Mouse (Mus musculus): Measurements from ENCODE around the gene Btaf1. TPM values are rescaled to one million over a fixed set of nuclear protein-coding genes. Genes with fewer than 3 reads are reported as not detected.

The Btaf1 gene
- total and polyA plus RNA-seq, 2 experiments from 2014 or later, result 3.5 to 16.9 TPM

DNA sequence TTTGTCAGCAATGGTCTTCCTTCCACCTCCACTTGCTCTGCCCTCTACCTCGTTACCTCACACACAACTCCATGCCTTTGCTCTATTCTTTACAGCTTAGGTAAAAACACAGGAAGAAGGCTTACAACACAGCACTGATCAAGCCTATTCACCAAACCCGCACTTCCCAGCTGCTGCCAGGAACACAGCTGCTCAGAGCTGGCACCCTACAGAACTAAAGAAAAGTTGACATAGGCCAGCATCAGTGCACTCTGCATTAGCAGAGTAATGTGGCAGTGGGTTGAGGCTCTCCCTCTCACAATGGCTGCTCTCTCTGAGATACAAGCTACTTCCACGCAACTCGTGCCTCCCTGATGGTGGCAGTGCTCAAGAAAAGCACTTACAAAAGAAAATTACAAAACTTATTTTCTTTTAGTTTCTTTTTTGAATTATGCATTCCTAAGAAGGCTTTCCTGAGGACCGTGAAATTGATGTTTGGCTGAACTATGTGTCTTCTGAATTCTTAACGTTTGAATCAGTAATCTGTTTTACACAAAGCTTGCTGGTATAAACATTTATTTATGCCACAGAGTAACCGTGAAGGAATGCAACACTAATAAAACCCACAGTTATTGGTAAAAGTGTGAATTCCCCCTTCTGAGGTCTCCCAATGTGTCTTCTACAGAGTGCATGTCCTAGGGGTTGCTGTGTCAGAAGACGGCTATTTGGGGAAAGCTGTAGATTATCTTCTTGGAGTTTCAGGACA, 131.5 kb downstream of the Btaf1 start:
- H3K27me3 ChIP-seq (ENCODE audit: insufficient read depth, low read length), result no peaks in the 10 kb centered on the region
- H3K36me3 ChIP-seq (ENCODE audit: insufficient read depth, low read length), result no peaks in the 10 kb centered on the region
- TF ChIP-seq CTCF (IDR thresholded peaks at IDR 0.05; ENCODE audit: low read depth), result no peak
- no peaks in the 10 kb centered on the region for H3K4me1 ChIP-seq (ENCODE audit: insufficient read depth, low read length)
- no peak overlapping the region for H3K4me2 ChIP-seq (ENCODE audit: low read depth, low read length)
- H3K9me3 ChIP-seq (ENCODE audit: low read length), result no peaks in the 10 kb centered on the region
- ATAC-seq (no peak), DNase-seq (ENCODE audit: low spot score) (no peak)
- 53% methylated on average over 8 of the region's 8 CpGs for WGBS
- H3K4me3 ChIP-seq (ENCODE audit: low read length), result no peak overlapping the region
- H3K27ac ChIP-seq, result no peak overlapping the region
- H3K9ac ChIP-seq (replicated peaks; ENCODE audit: low read length), result no peak overlapping the region

DNA sequence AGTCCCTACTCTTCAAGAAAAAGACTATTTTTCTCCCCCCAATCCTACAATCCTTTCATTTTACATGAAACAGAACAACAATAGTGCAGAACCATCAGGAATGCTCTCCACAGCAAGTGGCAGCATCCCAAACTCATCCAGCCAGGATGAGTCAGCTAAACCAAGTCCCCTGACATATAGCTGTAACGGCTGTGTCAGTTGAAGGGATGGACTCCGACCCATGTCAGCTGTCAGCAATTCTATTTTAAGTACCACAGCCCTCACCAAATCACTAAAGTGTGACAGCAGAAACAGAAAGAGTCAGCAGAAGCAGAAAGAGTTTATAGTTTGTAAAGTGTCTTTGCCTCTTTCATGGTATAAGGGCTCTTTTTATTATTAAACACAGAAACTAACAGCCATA, 133.7 kb downstream of the Btaf1 start:
- WGBS, result 48% methylated on average over 2 of the region's 2 CpGs
- H3K4me1 ChIP-seq (ENCODE audit: insufficient read depth, low read length), result no peaks in the 10 kb centered on the region
- no peak for TF ChIP-seq CTCF (IDR thresholded peaks at IDR 0.05; ENCODE audit: low read depth)
- no peaks in the 10 kb centered on the region for H3K9me3 ChIP-seq (ENCODE audit: low read length)
- no peak overlapping the region for H3K4me3 ChIP-seq (ENCODE audit: low read length)
- no peak overlapping the region for H3K27ac ChIP-seq
- no peaks in the 10 kb centered on the region for H3K27me3 ChIP-seq (ENCODE audit: insufficient read depth, low read length)
- no peaks in the 10 kb centered on the region for H3K36me3 ChIP-seq (ENCODE audit: insufficient read depth, low read length)
- peak; percentile 14 for DNase-seq (ENCODE audit: low spot score)
- ATAC-seq, result no peak
- no peak overlapping the region for H3K4me2 ChIP-seq (ENCODE audit: low read depth, low read length)
- no peak overlapping the region for H3K9ac ChIP-seq (replicated peaks; ENCODE audit: low read length)

DNA sequence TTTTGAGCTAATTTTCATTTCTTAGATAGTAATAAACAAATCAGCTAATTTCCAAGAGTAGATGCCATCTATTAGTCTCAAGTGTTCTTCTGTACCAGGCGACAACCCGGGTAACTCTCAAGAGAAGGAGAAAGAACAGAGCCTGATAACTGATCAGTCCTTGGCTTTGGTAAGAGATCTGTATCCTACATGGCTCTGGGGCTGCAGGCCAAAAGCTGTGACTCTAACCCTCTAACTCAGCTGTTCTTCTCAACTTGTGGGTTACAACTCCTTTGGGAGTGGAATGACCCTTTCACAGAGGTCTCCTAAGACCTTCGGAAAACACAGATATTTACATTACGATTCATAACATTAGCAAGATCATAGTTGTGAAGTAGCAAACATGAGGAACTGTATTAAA, 134.2 kb downstream of the Btaf1 start:
- Histone ChIP-seq H3K4me1 (ENCODE audit: insufficient read depth, low read length) (no peaks in the 10 kb centered on the region), H3K36me3 (ENCODE audit: insufficient read depth, low read length) (no peaks in the 10 kb centered on the region), H3K27me3 (ENCODE audit: insufficient read depth, low read length) (no peaks in the 10 kb centered on the region), H3K9ac (replicated peaks; ENCODE audit: low read length) (no peak overlapping the region), H3K9me3 (ENCODE audit: low read length) (no peaks in the 10 kb centered on the region), H3K27ac (no peak overlapping the region), H3K4me3 (ENCODE audit: low read length) (no peak overlapping the region), H3K4me2 (ENCODE audit: low read depth, low read length) (no peak overlapping the region)
- 85% methylated on average over 4 of the region's 4 CpGs for WGBS
- DNase-seq (ENCODE audit: low spot score), result no peak
- TF ChIP-seq CTCF (IDR thresholded peaks at IDR 0.05; ENCODE audit: low read depth), result no peak
- no peak for ATAC-seq

Other genes with a start within 250 kb of the Btaf1 start
- 27.2 and 33.6 TPM in 2 replicates for gene Ppp1r3c, start 189.4 kb upstream of the Btaf1 start, total RNA-seq (2014; rRNA removed)
- 12.9 and 14.8 TPM in 2 replicates for gene Ppp1r3c, start 189.4 kb upstream of the Btaf1 start, polyA plus RNA-seq (2015; fragmentation: Nextera tagmentation; extraction: Ambion mirVana)
- gene Tnks2, start 91.8 kb upstream of the Btaf1 start, total RNA-seq (2014; rRNA removed), result 128 and 138 TPM in 2 replicates
- 26.1 and 28.7 TPM in 2 replicates for gene Tnks2, start 91.8 kb upstream of the Btaf1 start, polyA plus RNA-seq (2015; fragmentation: Nextera tagmentation; extraction: Ambion mirVana)
- gene Fgfbp3, start 6.5 kb upstream of the Btaf1 start, total RNA-seq (2014; rRNA removed), result 19.8 and 34.5 TPM in 2 replicates
- 26.4 and 27.7 TPM in 2 replicates for gene Fgfbp3, start 6.5 kb upstream of the Btaf1 start, polyA plus RNA-seq (2015; fragmentation: Nextera tagmentation; extraction: Ambion mirVana)